Mouse (Mus musculus) brain, embryonic 14.5 days (tissue): ENCODE measurements at regions not wholly inside any gene's neighbourhood (a gene's known extent, or its start where the extent isn't known, plus 50 kb on each side); places are given as distances from the start of the nearest gene placed in this dataset.

ENCODE experiments used
- CTCF ChIP-seq: fragments of 200-500 bp; IDR thresholded peaks from 2 replicates; pipeline ENCODE4 v1.5.1; 2012; ENCODE audit warnings: inconsistent platforms, mild to moderate bottlenecking, moderate library complexity, borderline replicate concordance; ENCODE audit not compliant: insufficient read depth, insufficient read length; ENCODE audit errors: extremely low read depth
- POLR2A ChIP-seq: fragments of 200-500 bp; IDR thresholded peaks from 2 replicates; pipeline ENCODE4 v1.6.1; 2012; ENCODE audit warnings: mild to moderate bottlenecking, inconsistent platforms, borderline replicate concordance; ENCODE audit not compliant: poor library complexity, insufficient read depth, insufficient read length, severe bottlenecking; ENCODE audit errors: extremely low read depth

GRCm38 (mm10) chr13:112000696-112001095 lies 191.9 kb upstream of the Map3k1 start:
- no peak for TF ChIP-seq CTCF
- no peak for TF ChIP-seq POLR2A
